24 mouse cellular contexts compared by ENCODE assay signal in genomic region chr17:84941291-84941868, GRCm38 (mm10). TPM values are rescaled to one million over a fixed set of nuclear protein-coding genes. Genes with fewer than 3 reads are reported as not detected.
A peak's percentile ranks its signal among the peaks of the same experiment; 100 is the strongest.
DNase-seq lines count a peak whose midpoint lies in the region; ATAC-seq and TF ChIP-seq lines count a peak whose summit lies in the region.
"Had no signal": no experiment of that assay in that cellular context is flagged by ENCODE, and none has a peak within 500 bp of the region (broad histone marks: within the 10 kb centered on the region; RNA-seq: fewer than 3 reads in every experiment).

No protein-coding gene starts in this region.

- 68% methylated on average over 13 of the region's 13 CpGs for WGBS in intestine, postnatal 0 days
- WGBS in intestine, embryonic 16.5 days: 85% methylated on average over 13 of the region's 13 CpGs
- WGBS in liver, embryonic 11.5 days: 79% methylated on average over 13 of the region's 13 CpGs

- peak; percentile 30 for DNase-seq in R1 (ENCODE audit: low read depth, low spot score)
- DNase-seq in liver, embryonic 11.5 days (ENCODE audit: low spot score): no peak
- no peak for DNase-seq in adrenal gland, postnatal 36 days
- no peak for DNase-seq in cerebellum, adult 8-10 months
- DNase-seq in spleen, postnatal 4 days (ENCODE audit: low spot score in 2 of 2): no peak
- DNase-seq: adrenal gland, adult 8-10 months; cerebellum, adult 11 months; cerebellum, postnatal 14 days; heart, postnatal 14 days; kidney, postnatal 36 days; left cerebral cortex, postnatal 4 days; lung, adult 18-20 months; lung, postnatal 36 days; right cerebral cortex, adult 18-20 months; spleen, adult 18-20 months had no signal

- no peak for TF ChIP-seq CTCF in intestine, postnatal 0 days (IDR thresholded peaks at IDR 0.05; ENCODE audit: low read depth)

- no peaks in the 10 kb centered on the region for H3K4me1 ChIP-seq in intestine, postnatal 0 days (replicated peaks; ENCODE audit: control insufficient read depth, insufficient read depth, low read length)
- 0 out of 2 replicates have a peak, but pooled peaks cover 2% of the 10 kb centered on the region for H3K4me1 ChIP-seq in intestine, embryonic 16.5 days (ENCODE audit: control insufficient read depth, insufficient read depth, low read length)
- peaks cover 18% of the 10 kb centered on the region for H3K4me1 ChIP-seq in liver, embryonic 11.5 days (replicated peaks; ENCODE audit: control insufficient read depth, insufficient read depth, low read length)
- H3K4me1 ChIP-seq: forebrain, embryonic 13.5 days; hindbrain, embryonic 12.5 days; midbrain, embryonic 13.5 days; neural tube, embryonic 13.5 days had no signal

- no peaks in the 10 kb centered on the region for H3K27me3 ChIP-seq in intestine, postnatal 0 days (replicated peaks; ENCODE audit: control insufficient read depth, insufficient read depth, low read length)
- no peaks in the 10 kb centered on the region for H3K27me3 ChIP-seq in intestine, embryonic 16.5 days (replicated peaks; ENCODE audit: control insufficient read depth, insufficient read depth, low read length)
- no peaks in the 10 kb centered on the region for H3K27me3 ChIP-seq in liver, embryonic 11.5 days (replicated peaks; ENCODE audit: control insufficient read depth, insufficient read depth, low read length)
- H3K27me3 ChIP-seq: forebrain, embryonic 13.5 days; hindbrain, embryonic 12.5 days; midbrain, embryonic 13.5 days; neural tube, embryonic 13.5 days had no signal

- no peaks in the 10 kb centered on the region; the same call in 1 of the 2 replicates for H3K9me3 ChIP-seq in intestine, postnatal 0 days (ENCODE audit: control insufficient read depth)
- peaks cover 5% of the 10 kb centered on the region; the same call in 1 of the 2 replicates for H3K9me3 ChIP-seq in intestine, embryonic 16.5 days (ENCODE audit: control insufficient read depth, low read length)
- H3K9me3 ChIP-seq in liver, embryonic 11.5 days (ENCODE audit: control insufficient read depth, low read length): 0 out of 2 replicates have a peak, but pooled peaks cover 3% of the 10 kb centered on the region
- H3K9me3 ChIP-seq: forebrain, embryonic 13.5 days; hindbrain, embryonic 12.5 days; midbrain, embryonic 13.5 days had no signal

- H3K9ac ChIP-seq in intestine, postnatal 0 days (ENCODE audit: low read depth, low read length): no peak overlapping the region
- H3K9ac ChIP-seq in intestine, embryonic 16.5 days (ENCODE audit: low read depth, low read length): no peak overlapping the region
- H3K9ac ChIP-seq in liver, embryonic 11.5 days (ENCODE audit: low read depth, low read length): no peak overlapping the region
- H3K9ac ChIP-seq: forebrain, embryonic 13.5 days; hindbrain, embryonic 12.5 days; midbrain, embryonic 13.5 days; neural tube, embryonic 13.5 days had no signal

- H3K4me2 ChIP-seq in intestine, postnatal 0 days (replicated peaks; ENCODE audit: low read depth): no peak overlapping the region
- no peak overlapping the region for H3K4me2 ChIP-seq in intestine, embryonic 16.5 days (ENCODE audit: low read depth, low read length)
- no peak overlapping the region for H3K4me2 ChIP-seq in liver, embryonic 11.5 days
- H3K4me2 ChIP-seq: forebrain, embryonic 13.5 days; heart, embryonic 11.5 days; hindbrain, embryonic 12.5 days; midbrain, embryonic 13.5 days; neural tube, embryonic 13.5 days had no signal

- ATAC-seq in intestine, postnatal 0 days: peak; percentile 23; the same call in 1 of the 2 replicates
- no peak for ATAC-seq in intestine, embryonic 16.5 days
- ATAC-seq in liver, embryonic 11.5 days (replicated peaks; ENCODE audit: low FRiP score): peak; percentile 32; the same call in 1 of the 2 replicates
- peak; percentile 60 for ATAC-seq in megakaryocyte progenitor cell, adult 5-6 weeks (replicated peaks; ENCODE audit: poor library complexity)
- ATAC-seq: forebrain, embryonic 13.5 days; midbrain, embryonic 13.5 days had no signal

- H3K36me3 ChIP-seq in intestine, postnatal 0 days (ENCODE audit: control insufficient read depth, insufficient read depth): no peaks in the 10 kb centered on the region
- H3K36me3 ChIP-seq in intestine, embryonic 16.5 days (ENCODE audit: control insufficient read depth, insufficient read depth, low read length): no peaks in the 10 kb centered on the region
- H3K36me3 ChIP-seq in liver, embryonic 11.5 days (ENCODE audit: control insufficient read depth, insufficient read depth, low read length): no peaks in the 10 kb centered on the region
- H3K36me3 ChIP-seq: embryonic facial prominence, embryonic 10.5 days; hindbrain, embryonic 12.5 days; midbrain, embryonic 13.5 days; neural tube, embryonic 13.5 days had no signal

- H3K4me3 ChIP-seq in intestine, postnatal 0 days (ENCODE audit: low read depth, low read length): no peak overlapping the region
- H3K4me3 ChIP-seq in intestine, embryonic 16.5 days (ENCODE audit: low read length): no peak overlapping the region
- H3K4me3 ChIP-seq in liver, embryonic 11.5 days (ENCODE audit: low read depth, low read length): no peak overlapping the region
- H3K4me3 ChIP-seq: embryonic facial prominence, embryonic 10.5 days; forebrain, embryonic 13.5 days; hindbrain, embryonic 12.5 days; midbrain, embryonic 13.5 days; neural tube, embryonic 13.5 days had no signal

- no peak overlapping the region for H3K27ac ChIP-seq in intestine, postnatal 0 days (ENCODE audit: low read depth, low read length)
- H3K27ac ChIP-seq in intestine, embryonic 16.5 days (ENCODE audit: low read length): no peak overlapping the region
- peak overlapping the region; percentile 89 for H3K27ac ChIP-seq in liver, embryonic 11.5 days (ENCODE audit: low read depth, low read length)
- H3K27ac ChIP-seq: embryonic facial prominence, embryonic 10.5 days; forebrain, embryonic 13.5 days; hindbrain, embryonic 12.5 days; midbrain, embryonic 13.5 days; neural tube, embryonic 13.5 days had no signal

RNA-seq across cellular contexts. Expression of gene Ppm1b, which starts 15.2 kb away (rescaled TPM):
- 59.2 and 64.3 TPM in 2 replicates for polyA plus RNA-seq in intestine, postnatal 0 days (2015; fragmentation: Nextera tagmentation; extraction: Ambion mirVana)
- 70.4 and 73.4 TPM in 2 replicates for polyA plus RNA-seq in intestine, embryonic 16.5 days (2015; fragmentation: Nextera tagmentation; extraction: Ambion mirVana)
- 73.2 and 80.0 TPM in 2 replicates for polyA plus RNA-seq in liver, embryonic 11.5 days (2014; fragmentation: Nextera tagmentation; extraction: Ambion mirVana)
- total RNA-seq in megakaryocyte progenitor cell, adult 5-6 weeks (2015): 46.0 and 48.4 TPM in 2 replicates
- 51.4 and 59.9 TPM in 2 replicates for total RNA-seq in megakaryocyte progenitor cell, adult 5-6 weeks (2017)
- total RNA-seq in adrenal gland, postnatal 36 days (2021): 100 to 1,000 TPM; 106 to 143 TPM
